Mouse (Mus musculus) midbrain, embryonic 16.5 days (tissue): ENCODE measurements around the gene Snn. TPM values are rescaled to one million over a fixed set of nuclear protein-coding genes. Genes with fewer than 3 reads are reported as not detected.

Experiments
- ATAC-seq: fragments of 200-750 bp; cut with Nextera tagmentation; 2 replicates; pipeline ENCODE4 v1.8.0; 2017; ENCODE audit warnings: moderate TSS enrichment
- H3K27ac ChIP-seq: fragments of 300-500 bp; sonication (generic); 2 replicates; pipeline ENCODE4 v1.5.1; 2014; ENCODE audit warnings: mild to moderate bottlenecking, low read length, mixed read lengths
- H3K27me3 ChIP-seq: fragments of 300-500 bp; sonication (generic); 2 replicates; pipeline ENCODE4 v1.6.1; 2014; ENCODE audit warnings: low read depth, low read length, mixed read lengths; ENCODE audit not compliant: control insufficient read depth, insufficient read depth
- H3K36me3 ChIP-seq: fragments of 300-500 bp; sonication (generic); 2 replicates; pipeline ENCODE4 v1.6.1; 2014; ENCODE audit warnings: mild to moderate bottlenecking, low read length, moderate library complexity, mixed read lengths; ENCODE audit not compliant: control insufficient read depth, insufficient read depth
- H3K4me1 ChIP-seq: fragments of 300-500 bp; sonication (generic); 2 replicates; pipeline ENCODE4 v1.6.1; 2014; ENCODE audit warnings: mild to moderate bottlenecking, low read length, mixed read lengths; ENCODE audit not compliant: control insufficient read depth, insufficient read depth
- H3K4me2 ChIP-seq: fragments of 300-500 bp; sonication (generic); 2 replicates; pipeline ENCODE4 v1.6.1; 2014; ENCODE audit warnings: mild to moderate bottlenecking, low read length, mixed read lengths
- H3K4me3 ChIP-seq: fragments of 300-500 bp; sonication (generic); 2 replicates; pipeline ENCODE4 v1.5.1; 2014; ENCODE audit warnings: low read depth, mild to moderate bottlenecking, low read length, moderate library complexity, mixed read lengths
- H3K9ac ChIP-seq: fragments of 300-500 bp; sonication (generic); 2 replicates; pipeline ENCODE4 v1.6.1; 2014; ENCODE audit warnings: low read depth, low read length, mixed read lengths
- H3K9me3 ChIP-seq: fragments of 300-500 bp; sonication (generic); replicated peaks from 2 replicates; pipeline ENCODE4 v1.6.1; 2014; ENCODE audit warnings: mild to moderate bottlenecking, low read length, mixed read lengths; ENCODE audit not compliant: control insufficient read depth, poor library complexity, severe bottlenecking
- WGBS: fragments of 180-500 bp; shearing (Covaris S2); extraction: QIAGEN DNeasy Blood & Tissue Kit; methylation state at CpG from one replicate; pipeline ENCODE4 v1.1.7; 2014; 5-methylcytosine and 5-hydroxymethylcytosine counted together
- polyA plus RNA-seq: library from polyadenylated mRNA; unstranded; fragments of >200 nt; fragmentation: Nextera tagmentation; extraction: Ambion mirVana; gene quantifications from 2 replicates; pipeline ENCODE4 v1.2.1, GENCODE M21; 2015

Gene Snn
- polyA plus RNA-seq, 1 experiment from 2014 or later = 134 TPM

GRCm38 (mm10) chr16:11109198-11109740, 48.5 kb downstream of the Snn start:
- Histone ChIP-seq H3K4me3 (no peak overlapping the region), H3K36me3 (no peaks in the 10 kb centered on the region), H3K9ac (no peak overlapping the region), H3K27ac (no peak overlapping the region), H3K4me2 (no peak overlapping the region), H3K9me3 (no peaks in the 10 kb centered on the region), H3K27me3 (no peaks in the 10 kb centered on the region), H3K4me1 (no peaks in the 10 kb centered on the region)
- ATAC-seq = no peak
- WGBS = 74% methylated on average over 4 of the region's 4 CpGs

GRCm38 (mm10) chr16:11122625-11123024, 61.9 kb downstream of the Snn start:
- H3K4me3 ChIP-seq = no peak overlapping the region
- no peak overlapping the region for H3K9ac ChIP-seq
- no peak overlapping the region for H3K27ac ChIP-seq
- ATAC-seq = no peak
- peaks cover 11% of the 10 kb centered on the region; the same call in 1 of the 2 replicates for H3K36me3 ChIP-seq
- no peaks in the 10 kb centered on the region for H3K27me3 ChIP-seq
- no peaks in the 10 kb centered on the region for H3K4me1 ChIP-seq
- H3K4me2 ChIP-seq = no peak overlapping the region
- WGBS = 91% methylated on average over 2 of the region's 2 CpGs
- no peaks in the 10 kb centered on the region for H3K9me3 ChIP-seq

- Histone ChIP-seq H3K36me3 (peaks cover 11% of the 10 kb centered on the region; the same call in 1 of the 2 replicates), H3K27ac (no peak overlapping the region), H3K27me3 (no peaks in the 10 kb centered on the region), H3K9me3 (no peaks in the 10 kb centered on the region), H3K4me1 (no peaks in the 10 kb centered on the region), H3K4me2 (no peak overlapping the region), H3K9ac (no peak overlapping the region), H3K4me3 (no peak overlapping the region)
- no peak for ATAC-seq
- WGBS = 83% methylated on average over 1 of the region's 1 CpGs
These were observed 63.4 kb downstream of the Snn start for GRCm38 (mm10) chr16:11124110-11124509.

Other genes with a start within 250 kb of the Snn start
- not detected in 2 replicates for gene Gm11172, start 248.0 kb upstream of the Snn start, polyA plus RNA-seq
- 0.31 and 0.39 TPM in 2 replicates for gene Rmi2, start 225.9 kb upstream of the Snn start, polyA plus RNA-seq
- 22.7 and 25.4 TPM in 2 replicates for gene Litaf, start 5.2 kb downstream of the Snn start, polyA plus RNA-seq
- 27.1 and 30.2 TPM in 2 replicates for gene Txndc11, start 73.7 kb downstream of the Snn start, polyA plus RNA-seq
- gene Zc3h7a, start 115.4 kb downstream of the Snn start, polyA plus RNA-seq = 73.4 and 79.7 TPM in 2 replicates
- 125 and 127 TPM in 2 replicates for gene Rsl1d1, start 142.4 kb downstream of the Snn start, polyA plus RNA-seq
- gene Gspt1, start 193.4 kb downstream of the Snn start, polyA plus RNA-seq = 39.6 and 41.9 TPM in 2 replicates